In the genomic region with DNA sequence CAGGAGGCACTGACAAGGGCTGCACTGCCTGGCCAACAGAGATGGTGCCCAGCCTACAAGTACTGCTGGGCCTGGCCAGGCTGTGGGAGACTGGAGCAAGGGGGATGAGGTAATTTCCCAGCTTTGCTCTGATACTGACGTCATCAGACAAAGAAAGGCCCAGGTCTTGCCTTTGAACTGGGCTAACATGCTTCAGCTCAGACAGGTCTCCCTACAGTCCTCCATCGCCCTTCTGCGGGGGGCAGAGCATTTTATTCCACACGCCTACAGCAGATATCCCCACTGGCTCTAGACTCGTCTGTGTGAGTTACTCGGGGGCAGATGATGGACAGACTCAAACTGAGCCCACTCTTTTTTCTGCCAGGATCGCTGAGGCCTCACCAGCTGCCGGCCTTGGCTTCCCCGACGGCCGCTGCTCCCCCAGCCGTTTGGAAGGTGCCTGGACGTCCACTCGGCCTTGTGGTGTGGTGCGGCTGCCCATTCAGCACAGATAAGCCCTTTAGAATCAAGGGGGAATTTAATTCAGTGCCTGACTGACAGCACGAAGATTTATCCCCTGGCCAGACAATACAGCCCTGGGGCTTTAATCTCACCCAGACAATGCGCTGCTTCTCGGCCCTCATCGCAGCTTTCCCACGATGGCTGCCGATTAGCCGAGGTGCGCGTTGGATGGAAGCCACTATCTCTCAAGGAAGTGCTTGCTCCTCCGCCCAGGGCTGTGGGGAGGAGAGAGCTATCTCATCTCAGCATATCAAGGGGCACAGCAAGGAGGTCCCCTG, we compare ENCODE assay signal across 12 mouse cellular contexts. TPM values are rescaled to one million over a fixed set of nuclear protein-coding genes. Genes with fewer than 3 reads are reported as not detected.
DNase-seq lines count a peak whose midpoint lies in the region; ATAC-seq and TF ChIP-seq lines count a peak whose summit lies in the region.
"Had no signal": no experiment of that assay in that cellular context is flagged by ENCODE, and none has a peak within 500 bp of the region (broad histone marks: within the 10 kb centered on the region; RNA-seq: fewer than 3 reads in every experiment).

No protein-coding gene starts in this region.

- 31% methylated on average over 25 of the region's 25 CpGs for WGBS in heart, postnatal 0 days
- WGBS in forebrain, postnatal 0 days, result 16% methylated on average over 25 of the region's 25 CpGs
- 46% methylated on average over 25 of the region's 25 CpGs for WGBS in liver, postnatal 0 days (ENCODE audit: insufficient replicate concordance)
- WGBS in kidney, embryonic 15.5 days, result 51% methylated on average over 25 of the region's 25 CpGs

- peak; percentile 62 for ATAC-seq in heart, postnatal 0 days (ENCODE audit: insufficient read depth, low read depth)
- ATAC-seq in forebrain, postnatal 0 days, result peak; percentile 7; the same call in 1 of the 2 replicates
- 0 out of 2 replicates have a peak, but pooled peaks have one; percentile 40 for ATAC-seq in liver, postnatal 0 days
- no peak for ATAC-seq in kidney, embryonic 15.5 days (replicated peaks; ENCODE audit: low FRiP score)

- no peaks in the 10 kb centered on the region for H3K27me3 ChIP-seq in heart, postnatal 0 days (ENCODE audit: control insufficient read depth, insufficient read depth, low read length)
- H3K27me3 ChIP-seq in forebrain, postnatal 0 days (ENCODE audit: insufficient read depth, low read length), result no peaks in the 10 kb centered on the region
- no peaks in the 10 kb centered on the region for H3K27me3 ChIP-seq in liver, postnatal 0 days (ENCODE audit: insufficient read depth, low read length)
- H3K27me3 ChIP-seq in kidney, embryonic 15.5 days, result peaks cover 65% of the 10 kb centered on the region
- H3K27me3 ChIP-seq: CH12.LX had no signal

- H3K4me3 ChIP-seq in heart, postnatal 0 days (ENCODE audit: low read depth, low read length), result no peak overlapping the region
- H3K4me3 ChIP-seq in forebrain, postnatal 0 days (ENCODE audit: low read depth, low read length), result no peak overlapping the region
- no peak overlapping the region for H3K4me3 ChIP-seq in liver, postnatal 0 days (ENCODE audit: low read depth, low read length)
- no peak overlapping the region for H3K4me3 ChIP-seq in kidney, embryonic 15.5 days (replicated peaks)
- H3K4me3 ChIP-seq: megakaryocyte, embryonic 14.5 days had no signal

- no peaks in the 10 kb centered on the region for H3K9me3 ChIP-seq in heart, postnatal 0 days (replicated peaks; ENCODE audit: control insufficient read depth, low read length)
- H3K9me3 ChIP-seq in forebrain, postnatal 0 days (ENCODE audit: low read length), result no peaks in the 10 kb centered on the region
- no peaks in the 10 kb centered on the region for H3K9me3 ChIP-seq in liver, postnatal 0 days (ENCODE audit: low read length)
- no peaks in the 10 kb centered on the region for H3K9me3 ChIP-seq in kidney, embryonic 15.5 days (replicated peaks)

- no peak for TF ChIP-seq CTCF in heart, postnatal 0 days (IDR thresholded peaks at IDR 0.05; ENCODE audit: low read depth)
- TF ChIP-seq CTCF in forebrain, postnatal 0 days (IDR thresholded peaks at IDR 0.05; ENCODE audit: low read depth), result no peak
- TF ChIP-seq CTCF in liver, postnatal 0 days (IDR thresholded peaks at IDR 0.05; ENCODE audit: low read depth), result no peak

- TF ChIP-seq EP300 in heart, postnatal 0 days (IDR thresholded peaks at IDR 0.05; ENCODE audit: low read depth), result no peak
- TF ChIP-seq EP300 in liver, postnatal 0 days (IDR thresholded peaks at IDR 0.05; ENCODE audit: low read depth), result no peak

- H3K4me1 ChIP-seq in heart, postnatal 0 days (ENCODE audit: control insufficient read depth, insufficient read depth), result peaks cover 14% of the 10 kb centered on the region
- peaks cover 10% of the 10 kb centered on the region for H3K4me1 ChIP-seq in forebrain, postnatal 0 days (ENCODE audit: insufficient read depth)
- H3K4me1 ChIP-seq in liver, postnatal 0 days (ENCODE audit: insufficient read depth), result no peaks in the 10 kb centered on the region
- H3K4me1 ChIP-seq in kidney, embryonic 15.5 days, result peaks cover 23% of the 10 kb centered on the region
- H3K4me1 ChIP-seq: megakaryocyte, embryonic 14.5 days had no signal

- peak; percentile 25 for DNase-seq in heart, postnatal 0 days (ENCODE audit: low spot score)
- DNase-seq in heart, postnatal 10 days, result no peak
- DNase-seq in forebrain, postnatal 0 days, result no peak
- no peak for DNase-seq in liver, postnatal 0 days
- peak; percentile 84 for DNase-seq in retina, postnatal 1 day
- no peak for DNase-seq in urinary bladder, postnatal 4 days (ENCODE audit: low spot score in 2 of 2)
- no peak for DNase-seq in adrenal gland, adult (ENCODE audit: inconsistent age in 2 of 2, low spot score in 1 of 2)
- DNase-seq: heart, postnatal 14 days; thymus, postnatal 14 days had no signal

- no peak overlapping the region for H3K4me2 ChIP-seq in heart, postnatal 0 days (ENCODE audit: low read depth, low read length)
- H3K4me2 ChIP-seq in forebrain, postnatal 0 days (ENCODE audit: low read depth), result no peak overlapping the region
- H3K4me2 ChIP-seq in liver, postnatal 0 days (ENCODE audit: low read depth, low read length), result no peak overlapping the region
- H3K4me2 ChIP-seq in kidney, embryonic 15.5 days, result no peak overlapping the region

- no peak overlapping the region for H3K9ac ChIP-seq in heart, postnatal 0 days (replicated peaks; ENCODE audit: low read depth, low read length)
- H3K9ac ChIP-seq in forebrain, postnatal 0 days, result no peak overlapping the region
- no peak overlapping the region for H3K9ac ChIP-seq in liver, postnatal 0 days (replicated peaks)
- H3K9ac ChIP-seq in kidney, embryonic 15.5 days, result no peak overlapping the region

- intact Hi-C loops in heart, postnatal 10 days (cut with DNase I), result no loop called here

- H3K27ac ChIP-seq in heart, postnatal 0 days (ENCODE audit: low read depth), result no peak overlapping the region
- no peak overlapping the region for H3K27ac ChIP-seq in forebrain, postnatal 0 days (ENCODE audit: low read depth, low read length)
- no peak overlapping the region for H3K27ac ChIP-seq in liver, postnatal 0 days (ENCODE audit: low read depth)
- H3K27ac ChIP-seq in kidney, embryonic 15.5 days, result no peak overlapping the region

- no peaks in the 10 kb centered on the region for H3K36me3 ChIP-seq in heart, postnatal 0 days (replicated peaks; ENCODE audit: control insufficient read depth, insufficient read depth, low read length)
- no peaks in the 10 kb centered on the region for H3K36me3 ChIP-seq in forebrain, postnatal 0 days (ENCODE audit: insufficient read depth)
- H3K36me3 ChIP-seq in liver, postnatal 0 days (replicated peaks; ENCODE audit: insufficient read depth, low read length), result no peaks in the 10 kb centered on the region
- no peaks in the 10 kb centered on the region for H3K36me3 ChIP-seq in kidney, embryonic 15.5 days

RNA-seq across cellular contexts. Expression of gene Prdm16, which starts 32.8 kb away (rescaled TPM):
- 9.3 and 9.8 TPM in 2 replicates for total RNA-seq in heart, postnatal 0 days (2014; rRNA removed; ENCODE audit: low replicate concordance)
- 10.7 and 14.7 TPM in 2 replicates for polyA plus RNA-seq in heart, postnatal 0 days (2015; fragmentation: Nextera tagmentation; extraction: Ambion mirVana)
- total RNA-seq in heart, postnatal 10 days (2021), result 10 to 100 TPM; 20.7 to 22.2 TPM
- total RNA-seq in forebrain, postnatal 0 days (2014; rRNA removed), result 9.8 and 10.7 TPM in 2 replicates
- polyA plus RNA-seq in forebrain, postnatal 0 days (2015; fragmentation: Nextera tagmentation; extraction: Ambion mirVana), result 7.8 and 16.3 TPM in 2 replicates
- polyA plus RNA-seq in liver, postnatal 0 days (2015; fragmentation: Nextera tagmentation; extraction: Ambion mirVana), result 0.75 and 2.2 TPM in 2 replicates
- 22.0 and 22.1 TPM in 2 replicates for polyA plus RNA-seq in kidney, embryonic 15.5 days (2015; fragmentation: Nextera tagmentation; extraction: Ambion mirVana)
- total RNA-seq: CH12.LX had no signal

Comparison
In these comparisons a context has a peak if more than half of its experiments do, and no peak if none do; other contexts are left out.
1. DNase-seq: peak in heart, postnatal 0 days (single experiment) and retina, postnatal 1 day (single experiment); none in heart, postnatal 10 days (0 of 2), forebrain, postnatal 0 days (single experiment), liver, postnatal 0 days (single experiment), urinary bladder, postnatal 4 days (0 of 2) and adrenal gland, adult (0 of 2).